Mouse (Mus musculus): ENCODE measurements around the gene Hesx1. TPM values are rescaled to one million over a fixed set of nuclear protein-coding genes. Genes with fewer than 3 reads are reported as not detected.
A peak's percentile ranks its signal among the peaks of the same experiment; 100 is the strongest.

Gene Hesx1
- polyA plus RNA-seq, 1 experiment from 2014 or later, result not detected

- H3K4me2 ChIP-seq (ENCODE audit: low read length), result no peak overlapping the region
- no peak for ATAC-seq (ENCODE audit: low FRiP score, low TSS enrichment)
- no peak overlapping the region for H3K4me3 ChIP-seq (replicated peaks; ENCODE audit: low read depth, low read length)
- peaks cover 5% of the 10 kb centered on the region for H3K4me1 ChIP-seq (ENCODE audit: control insufficient read depth, insufficient read depth, low read length)
- no peak overlapping the region for H3K9ac ChIP-seq (replicated peaks; ENCODE audit: low read length)
- H3K36me3 ChIP-seq (ENCODE audit: control insufficient read depth, insufficient read depth, low read length), result no peaks in the 10 kb centered on the region
- no peak overlapping the region for H3K27ac ChIP-seq (replicated peaks; ENCODE audit: low read depth, low read length)
- no peaks in the 10 kb centered on the region; the same call in 1 of the 2 replicates for H3K27me3 ChIP-seq (ENCODE audit: control insufficient read depth, insufficient read depth, low read length)
- 75% methylated on average over 3 of the region's 3 CpGs for WGBS
- H3K9me3 ChIP-seq (ENCODE audit: control insufficient read depth, low read length), result no peaks in the 10 kb centered on the region
- DNase-seq, result no peak
Measured at GRCm38 (mm10) chr14:26975490-26975889, 18.7 kb upstream of the Hesx1 start.

GRCm38 (mm10) chr14:26976212-26976611 is 18.0 kb upstream of the Hesx1 start:
- Histone ChIP-seq H3K4me3 (replicated peaks; ENCODE audit: low read depth, low read length) (no peak overlapping the region), H3K4me1 (ENCODE audit: control insufficient read depth, insufficient read depth, low read length) (peaks cover 5% of the 10 kb centered on the region), H3K9me3 (ENCODE audit: control insufficient read depth, low read length) (0 out of 2 replicates have a peak, but pooled peaks cover 4% of the 10 kb centered on the region), H3K4me2 (ENCODE audit: low read length) (no peak overlapping the region), H3K27ac (replicated peaks; ENCODE audit: low read depth, low read length) (no peak overlapping the region), H3K36me3 (ENCODE audit: control insufficient read depth, insufficient read depth, low read length) (no peaks in the 10 kb centered on the region), H3K27me3 (ENCODE audit: control insufficient read depth, insufficient read depth, low read length) (no peaks in the 10 kb centered on the region; the same call in 1 of the 2 replicates), H3K9ac (replicated peaks; ENCODE audit: low read length) (no peak overlapping the region)
- WGBS, result 27% methylated on average over 7 of the region's 7 CpGs
- no peak for ATAC-seq (ENCODE audit: low FRiP score, low TSS enrichment)
- DNase-seq, result peak; percentile 79

GRCm38 (mm10) chr14:26977500-26977899 is 16.7 kb upstream of the Hesx1 start:
- WGBS, result 33% methylated on average over 2 of the region's 2 CpGs
- no peak overlapping the region for H3K4me2 ChIP-seq (ENCODE audit: low read length)
- DNase-seq, result no peak

GRCm38 (mm10) chr14:26979808-26980207 is 14.4 kb upstream of the Hesx1 start:
- Histone ChIP-seq H3K9me3 (ENCODE audit: control insufficient read depth, low read length) (0 out of 2 replicates have a peak, but pooled peaks cover 5% of the 10 kb centered on the region), H3K9ac (replicated peaks; ENCODE audit: low read length) (no peak overlapping the region), H3K27me3 (ENCODE audit: control insufficient read depth, insufficient read depth, low read length) (no peaks in the 10 kb centered on the region; the same call in 1 of the 2 replicates), H3K4me3 (replicated peaks; ENCODE audit: low read depth, low read length) (no peak overlapping the region), H3K27ac (replicated peaks; ENCODE audit: low read depth, low read length) (no peak overlapping the region), H3K4me1 (ENCODE audit: control insufficient read depth, insufficient read depth, low read length) (peaks cover 5% of the 10 kb centered on the region), H3K4me2 (ENCODE audit: low read length) (no peak overlapping the region), H3K36me3 (ENCODE audit: control insufficient read depth, insufficient read depth, low read length) (no peaks in the 10 kb centered on the region)
- no peak for DNase-seq
- WGBS, result 84% methylated on average over 3 of the region's 3 CpGs
- ATAC-seq (ENCODE audit: low FRiP score, low TSS enrichment), result no peak

More at GRCm38 (mm10) chr14:26977500-26977899, 16.7 kb upstream of the Hesx1 start:
- Histone ChIP-seq H3K4me1 (ENCODE audit: control insufficient read depth, insufficient read depth, low read length) (peaks cover 5% of the 10 kb centered on the region), H3K27me3 (ENCODE audit: control insufficient read depth, insufficient read depth, low read length) (no peaks in the 10 kb centered on the region; the same call in 1 of the 2 replicates), H3K36me3 (ENCODE audit: control insufficient read depth, insufficient read depth, low read length) (no peaks in the 10 kb centered on the region), H3K9me3 (ENCODE audit: control insufficient read depth, low read length) (0 out of 2 replicates have a peak, but pooled peaks cover 5% of the 10 kb centered on the region), H3K27ac (replicated peaks; ENCODE audit: low read depth, low read length) (no peak overlapping the region), H3K4me3 (replicated peaks; ENCODE audit: low read depth, low read length) (no peak overlapping the region), H3K9ac (replicated peaks; ENCODE audit: low read length) (no peak overlapping the region)
- ATAC-seq (ENCODE audit: low FRiP score, low TSS enrichment), result no peak

- Histone ChIP-seq H3K4me3 (replicated peaks; ENCODE audit: low read depth, low read length) (no peak overlapping the region), H3K9ac (replicated peaks; ENCODE audit: low read length) (no peak overlapping the region), H3K27me3 (ENCODE audit: control insufficient read depth, insufficient read depth, low read length) (no peaks in the 10 kb centered on the region; the same call in 1 of the 2 replicates), H3K4me2 (ENCODE audit: low read length) (no peak overlapping the region), H3K36me3 (ENCODE audit: control insufficient read depth, insufficient read depth, low read length) (no peaks in the 10 kb centered on the region), H3K9me3 (ENCODE audit: control insufficient read depth, low read length) (0 out of 2 replicates have a peak, but pooled peaks cover 5% of the 10 kb centered on the region), H3K4me1 (ENCODE audit: control insufficient read depth, insufficient read depth, low read length) (peaks cover 5% of the 10 kb centered on the region), H3K27ac (replicated peaks; ENCODE audit: low read depth, low read length) (no peak overlapping the region)
- no peak for DNase-seq
- 94% methylated on average over 8 of the region's 8 CpGs for WGBS
- ATAC-seq (ENCODE audit: low FRiP score, low TSS enrichment), result no peak
Measured at GRCm38 (mm10) chr14:26981021-26981420, 13.2 kb upstream of the Hesx1 start.

- DNase-seq (no peak), ATAC-seq (ENCODE audit: low FRiP score, low TSS enrichment) (no peak)
- no peak overlapping the region for H3K4me3 ChIP-seq (replicated peaks; ENCODE audit: low read depth, low read length)
- H3K36me3 ChIP-seq (ENCODE audit: control insufficient read depth, insufficient read depth, low read length), result no peaks in the 10 kb centered on the region
- WGBS, result 76% methylated on average over 5 of the region's 5 CpGs
- peaks cover 5% of the 10 kb centered on the region; the same call in 1 of the 2 replicates for H3K4me1 ChIP-seq (ENCODE audit: control insufficient read depth, insufficient read depth, low read length)
- 0 out of 2 replicates have a peak, but pooled peaks cover 5% of the 10 kb centered on the region for H3K9me3 ChIP-seq (ENCODE audit: control insufficient read depth, low read length)
- no peak overlapping the region for H3K9ac ChIP-seq (replicated peaks; ENCODE audit: low read length)
- H3K4me2 ChIP-seq (ENCODE audit: low read length), result no peak overlapping the region
- no peak overlapping the region for H3K27ac ChIP-seq (replicated peaks; ENCODE audit: low read depth, low read length)
- no peaks in the 10 kb centered on the region; the same call in 1 of the 2 replicates for H3K27me3 ChIP-seq (ENCODE audit: control insufficient read depth, insufficient read depth, low read length)
Measured at GRCm38 (mm10) chr14:26981494-26982149, 12.6 kb upstream of the Hesx1 start.

- DNase-seq (no peak), ATAC-seq (ENCODE audit: low FRiP score, low TSS enrichment) (no peak)
- 82% methylated on average over 5 of the region's 5 CpGs for WGBS
- Histone ChIP-seq H3K9ac (replicated peaks; ENCODE audit: low read length) (no peak overlapping the region), H3K9me3 (ENCODE audit: control insufficient read depth, low read length) (0 out of 2 replicates have a peak, but pooled peaks cover 5% of the 10 kb centered on the region), H3K36me3 (ENCODE audit: control insufficient read depth, insufficient read depth, low read length) (no peaks in the 10 kb centered on the region), H3K4me2 (ENCODE audit: low read length) (no peak overlapping the region), H3K27ac (replicated peaks; ENCODE audit: low read depth, low read length) (no peak overlapping the region), H3K4me1 (ENCODE audit: control insufficient read depth, insufficient read depth, low read length) (no peaks in the 10 kb centered on the region), H3K4me3 (replicated peaks; ENCODE audit: low read depth, low read length) (no peak overlapping the region), H3K27me3 (ENCODE audit: control insufficient read depth, insufficient read depth, low read length) (no peaks in the 10 kb centered on the region)
Measured at GRCm38 (mm10) chr14:26982150-26982530, 12.1 kb upstream of the Hesx1 start.

GRCm38 (mm10) chr14:26988694-26989093 is 5.5 kb upstream of the Hesx1 start:
- Histone ChIP-seq H3K4me1 (ENCODE audit: control insufficient read depth, insufficient read depth, low read length) (no peaks in the 10 kb centered on the region), H3K27me3 (ENCODE audit: control insufficient read depth, insufficient read depth, low read length) (no peaks in the 10 kb centered on the region), H3K36me3 (ENCODE audit: control insufficient read depth, insufficient read depth, low read length) (no peaks in the 10 kb centered on the region), H3K9me3 (ENCODE audit: control insufficient read depth, low read length) (no peaks in the 10 kb centered on the region), H3K4me3 (replicated peaks; ENCODE audit: low read depth, low read length) (no peak overlapping the region), H3K9ac (replicated peaks; ENCODE audit: low read length) (no peak overlapping the region), H3K27ac (replicated peaks; ENCODE audit: low read depth, low read length) (no peak overlapping the region), H3K4me2 (ENCODE audit: low read length) (no peak overlapping the region)
- no peak for DNase-seq
- 73% methylated on average over 2 of the region's 2 CpGs for WGBS
- ATAC-seq (ENCODE audit: low FRiP score, low TSS enrichment), result no peak

GRCm38 (mm10) chr14:26991622-26992021 is 2.6 kb upstream of the Hesx1 start:
- WGBS, result 65% methylated on average over 18 of the region's 18 CpGs
- no peak for DNase-seq

More at GRCm38 (mm10) chr14:26991622-26992021, 2.6 kb upstream of the Hesx1 start:
- no peak overlapping the region for H3K4me2 ChIP-seq (ENCODE audit: low read length)
- no peak overlapping the region for H3K9ac ChIP-seq (replicated peaks; ENCODE audit: low read length)
- no peaks in the 10 kb centered on the region for H3K4me1 ChIP-seq (ENCODE audit: control insufficient read depth, insufficient read depth, low read length)
- no peaks in the 10 kb centered on the region for H3K9me3 ChIP-seq (ENCODE audit: control insufficient read depth, low read length)
- no peak overlapping the region for H3K27ac ChIP-seq (replicated peaks; ENCODE audit: low read depth, low read length)
- no peak overlapping the region for H3K4me3 ChIP-seq (replicated peaks; ENCODE audit: low read depth, low read length)
- ATAC-seq (ENCODE audit: low FRiP score, low TSS enrichment), result no peak
- H3K27me3 ChIP-seq (ENCODE audit: control insufficient read depth, insufficient read depth, low read length), result no peaks in the 10 kb centered on the region
- H3K36me3 ChIP-seq (ENCODE audit: control insufficient read depth, insufficient read depth, low read length), result no peaks in the 10 kb centered on the region

Measured in midbrain, embryonic 14.5 days (tissue).